Mouse (Mus musculus) WW6 (cell line): Measurements from ENCODE around the gene Rasgrf1.
A peak's percentile ranks its signal among the peaks of the same experiment; 100 is the strongest.

Experiments used
- DNase-seq: peaks from one replicate; pipeline ENCODE4 v3.0.0-alpha.2; 2013; ENCODE audit warnings: low read depth, low spot score

Gene Rasgrf1

DNA sequence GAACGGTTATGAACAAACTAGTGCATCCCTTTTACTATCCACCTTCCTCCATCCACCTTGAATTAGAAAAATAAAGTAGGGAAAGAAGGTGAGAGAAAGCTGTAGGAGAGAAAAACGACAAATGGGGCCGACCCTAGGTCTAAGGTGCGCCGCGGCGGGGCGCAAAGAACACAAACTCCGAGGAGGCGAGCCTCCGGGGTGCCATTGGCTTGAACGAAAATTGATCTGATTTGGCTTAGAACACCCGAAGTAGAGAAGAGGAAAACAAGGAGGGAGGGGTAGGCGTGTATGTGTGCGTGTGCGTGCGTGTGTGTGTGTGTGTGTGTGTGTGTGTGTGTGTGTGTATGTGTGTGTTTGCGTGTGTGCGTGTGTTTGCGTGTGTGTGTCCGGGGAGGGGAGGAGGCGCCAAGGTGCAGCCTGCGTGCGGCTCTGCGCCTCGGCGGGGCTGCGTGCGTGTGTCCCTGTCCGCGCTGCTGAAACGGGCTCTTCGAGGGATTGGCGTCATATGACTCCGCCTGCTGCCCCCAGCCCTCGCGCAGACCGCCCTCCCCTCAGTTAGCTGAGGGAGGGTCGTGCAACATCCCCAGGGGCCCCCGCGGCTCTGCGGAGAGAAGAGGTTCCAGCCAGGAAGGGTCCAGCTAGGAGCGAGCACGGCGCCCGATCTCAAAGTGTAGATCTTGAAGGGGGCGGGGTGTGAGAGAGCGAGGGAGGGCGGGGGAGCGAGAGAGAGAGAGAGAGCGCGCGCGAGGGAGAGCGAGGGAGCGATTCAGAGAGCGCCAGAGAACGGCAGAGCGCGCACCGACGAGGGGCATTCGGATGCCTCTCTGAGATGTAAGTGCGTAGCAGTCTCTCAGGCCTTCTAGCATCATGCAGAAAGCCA is at the start of gene Rasgrf1:
TSS of gene Rasgrf1 (plus strand) at position 778 of the 880 bp plus-strand sequence.
- no peak for DNase-seq

GRCm38 (mm10) chr9:89860145-89860544 is 49.6 kb upstream of the Rasgrf1 start:
- no peak for DNase-seq

- no peak for DNase-seq
Observed at GRCm38 (mm10) chr9:89860584-89860983, 49.1 kb upstream of the Rasgrf1 start.

GRCm38 (mm10) chr9:89867141-89867540 is 42.6 kb upstream of the Rasgrf1 start:
- DNase-seq, result no peak

DNA sequence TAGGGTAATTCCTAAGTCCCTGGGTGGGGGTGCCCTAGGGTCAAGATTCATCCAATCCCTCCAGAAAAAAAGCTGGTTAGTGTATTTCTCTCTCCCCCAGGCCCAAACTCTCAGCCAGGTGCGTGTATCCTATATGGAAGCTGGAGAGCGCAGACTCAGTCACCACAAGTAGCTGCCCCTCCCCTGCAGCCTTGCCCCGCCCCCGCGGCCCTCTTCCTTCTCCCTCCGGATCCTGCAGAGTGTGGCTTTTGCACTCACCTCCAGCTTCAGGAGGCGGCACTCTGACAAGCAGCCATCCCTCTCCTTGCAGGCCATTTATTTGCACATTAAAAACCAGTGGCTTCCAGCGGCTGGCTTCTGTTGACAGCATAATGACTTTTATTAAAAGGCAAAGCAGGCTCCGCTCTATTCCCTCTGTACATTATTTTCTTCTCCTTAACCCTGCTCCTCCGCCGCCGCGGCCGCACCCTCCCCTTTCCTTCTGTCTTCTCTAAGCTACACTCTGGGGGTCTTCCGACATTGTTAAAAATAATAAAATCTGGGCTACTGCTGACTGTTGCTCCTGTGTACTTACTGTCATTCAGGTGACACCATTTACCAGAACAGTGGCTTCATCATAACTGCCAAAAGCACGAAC is 41.5 kb upstream of the Rasgrf1 start:
- peak; percentile 26 for DNase-seq

GRCm38 (mm10) chr9:89869594-89869993 is 40.1 kb upstream of the Rasgrf1 start:
- DNase-seq, result no peak

GRCm38 (mm10) chr9:89870531-89871150 is 39.1 kb upstream of the Rasgrf1 start:
- DNase-seq, result no peak

- DNase-seq, result no peak
Observed at GRCm38 (mm10) chr9:89872137-89872536, 37.6 kb upstream of the Rasgrf1 start.

DNA sequence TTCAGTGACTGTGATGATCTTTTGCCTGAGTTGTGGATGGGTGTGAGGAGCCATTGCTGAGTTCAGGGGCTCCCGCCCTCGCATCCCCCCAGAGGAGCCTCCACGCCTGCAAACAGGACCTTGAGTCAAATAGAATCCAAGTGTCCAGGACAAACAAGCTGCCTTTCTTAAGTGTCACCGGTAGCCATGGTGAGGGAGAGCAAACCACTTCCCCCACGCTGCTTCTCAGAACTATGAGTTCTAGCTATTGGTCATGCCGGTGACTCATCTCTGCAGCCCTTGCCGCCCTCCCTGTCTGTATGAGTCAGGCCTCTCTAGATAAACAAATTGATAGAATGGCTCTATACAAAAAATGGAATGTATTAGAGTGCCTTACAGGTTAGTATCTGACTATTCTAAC is 35.3 kb upstream of the Rasgrf1 start:
- DNase-seq, result no peak

GRCm38 (mm10) chr9:89875551-89875950 is 34.2 kb upstream of the Rasgrf1 start:
- DNase-seq, result no peak

DNA sequence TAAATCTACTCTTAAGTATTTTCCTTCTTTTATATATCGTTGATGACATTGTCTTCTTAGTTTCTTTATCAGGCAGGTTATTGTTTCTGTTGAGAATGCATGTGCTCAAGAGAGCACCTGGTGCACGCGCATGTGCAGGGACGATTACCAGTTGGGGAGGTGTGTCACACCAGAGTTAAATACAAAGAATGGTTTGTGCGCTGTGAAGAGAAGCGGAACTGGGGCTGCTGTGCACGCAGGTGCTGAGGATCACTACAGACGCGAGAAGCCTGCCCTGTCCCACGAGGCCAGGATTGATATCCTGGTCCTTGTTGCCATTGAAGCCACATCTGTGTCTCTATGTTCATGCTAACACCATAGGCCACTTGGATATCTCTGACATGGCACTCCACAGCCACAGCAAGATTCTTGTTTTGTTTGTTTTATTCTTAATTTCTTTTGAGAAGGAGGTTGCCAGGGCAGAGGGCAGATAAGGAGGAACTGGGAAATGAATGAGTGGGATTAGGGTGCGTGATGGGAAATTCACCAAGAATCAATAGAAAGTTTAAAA is 31.2 kb upstream of the Rasgrf1 start:
- DNase-seq, result no peak

- peak; percentile 33 for DNase-seq
Observed at GRCm38 (mm10) chr9:89879574-89879973, 30.1 kb upstream of the Rasgrf1 start.

- DNase-seq, result no peak
Observed at GRCm38 (mm10) chr9:89881552-89881951, 28.2 kb upstream of the Rasgrf1 start.

DNA sequence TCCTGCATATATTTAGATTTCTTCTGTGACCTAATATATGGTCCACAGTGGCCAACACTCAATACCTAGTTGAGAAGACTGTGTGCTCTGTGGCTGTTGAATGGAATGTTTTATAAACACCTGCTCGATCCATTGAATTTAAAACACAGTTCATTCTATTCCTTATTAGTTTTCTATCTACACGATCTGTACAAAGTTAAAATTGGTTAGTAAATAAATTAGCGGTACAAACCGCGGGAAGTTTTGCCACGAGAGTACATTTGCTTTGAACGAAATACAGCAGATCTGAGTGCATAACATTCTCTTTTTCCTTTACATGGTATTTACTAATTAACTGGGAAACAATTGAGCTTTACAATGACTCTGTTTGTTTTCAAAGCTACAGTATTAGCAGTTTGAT is 27.1 kb upstream of the Rasgrf1 start:
- no peak for DNase-seq

DNA sequence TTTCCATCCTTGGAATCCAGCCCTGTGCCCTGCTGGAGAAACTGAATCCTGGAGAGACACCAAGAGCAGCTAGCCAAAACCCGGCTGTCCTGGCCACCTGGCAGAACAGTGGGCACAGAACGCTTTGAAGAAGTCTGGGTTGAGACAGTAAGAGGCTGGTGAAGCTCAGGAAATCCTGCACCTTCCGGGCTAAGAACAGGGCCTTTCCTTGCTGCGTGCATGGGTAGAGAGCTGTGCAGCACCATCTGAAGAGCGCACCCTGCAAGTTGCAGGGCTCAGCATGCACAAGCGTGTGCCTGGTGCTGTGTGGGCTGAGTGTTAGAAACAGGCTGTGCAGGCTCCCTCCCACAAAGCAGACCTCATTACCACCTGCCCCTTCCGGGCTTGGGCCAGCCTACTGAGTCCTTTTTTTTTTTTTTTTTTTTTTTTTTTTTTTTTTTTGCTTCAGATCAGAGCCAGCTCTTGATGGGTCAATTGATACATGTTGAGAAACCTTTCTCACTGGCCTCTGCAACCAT is 23.9 kb upstream of the Rasgrf1 start:
- no peak for DNase-seq

GRCm38 (mm10) chr9:89891534-89892293 is 18.0 kb upstream of the Rasgrf1 start:
- no peak for DNase-seq

DNA sequence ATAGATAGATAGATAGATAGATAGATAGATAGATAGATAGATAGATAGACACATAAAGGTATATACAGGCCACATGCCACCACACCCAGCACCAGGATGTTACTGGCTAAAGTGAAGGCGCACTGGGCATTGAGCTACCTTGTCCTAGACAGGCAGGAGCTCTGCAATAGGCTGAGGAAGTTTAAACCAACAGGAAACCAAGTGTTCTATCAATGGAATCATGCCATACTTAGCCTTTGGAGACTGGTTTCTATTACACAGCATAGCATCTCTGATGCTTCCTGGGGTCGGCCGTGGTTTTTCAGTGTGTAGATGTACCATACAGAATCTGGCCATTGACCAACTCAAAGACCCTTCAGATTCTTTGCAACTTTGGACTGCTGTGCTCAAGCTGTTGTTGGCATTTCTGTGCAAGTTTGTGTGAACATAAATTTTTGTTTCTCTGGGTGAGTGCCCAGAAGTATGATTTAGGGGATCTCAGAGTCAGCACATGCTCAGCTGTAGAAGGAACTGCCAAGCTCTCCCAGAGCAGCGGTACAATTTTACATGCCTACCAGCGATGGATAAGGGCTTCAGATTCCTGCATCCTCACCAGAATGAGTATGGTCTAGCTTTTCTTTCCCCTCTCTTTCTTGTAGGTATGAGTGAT is 17.0 kb upstream of the Rasgrf1 start:
- no peak for DNase-seq

DNA sequence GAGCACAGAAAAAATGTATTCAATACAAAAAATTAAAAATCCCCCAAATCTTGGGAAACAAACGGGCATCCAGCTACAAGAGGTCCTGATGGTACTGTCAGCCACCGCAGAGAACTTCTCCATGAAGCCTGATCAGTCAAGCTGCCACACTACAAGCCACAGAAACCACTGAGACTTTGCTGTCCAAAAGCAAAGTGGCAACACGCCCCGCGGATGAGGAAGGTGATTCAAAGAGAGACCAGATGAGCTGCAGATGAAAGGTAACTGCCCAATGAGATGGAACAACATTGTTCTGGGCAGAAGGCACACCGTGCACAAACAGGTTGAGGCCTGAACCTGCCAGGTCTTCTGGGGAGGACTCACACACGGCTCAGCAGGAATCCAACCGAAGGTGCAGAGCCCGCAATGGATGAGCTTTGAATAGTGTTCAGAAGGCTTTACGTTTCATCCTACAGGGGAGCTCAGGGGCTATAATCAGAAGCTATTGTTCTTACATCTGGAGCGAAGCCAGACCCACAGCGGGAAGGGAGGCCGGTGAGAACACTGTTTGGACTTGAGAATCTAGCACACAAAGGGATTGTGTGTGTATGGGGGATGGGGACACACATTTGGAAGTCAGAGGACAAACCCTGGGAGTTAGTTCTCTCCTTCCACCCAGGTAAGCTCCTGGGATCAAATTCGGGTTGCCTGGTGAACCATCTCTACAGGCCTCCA is 9.4 kb upstream of the Rasgrf1 start:
- no peak for DNase-seq

DNA sequence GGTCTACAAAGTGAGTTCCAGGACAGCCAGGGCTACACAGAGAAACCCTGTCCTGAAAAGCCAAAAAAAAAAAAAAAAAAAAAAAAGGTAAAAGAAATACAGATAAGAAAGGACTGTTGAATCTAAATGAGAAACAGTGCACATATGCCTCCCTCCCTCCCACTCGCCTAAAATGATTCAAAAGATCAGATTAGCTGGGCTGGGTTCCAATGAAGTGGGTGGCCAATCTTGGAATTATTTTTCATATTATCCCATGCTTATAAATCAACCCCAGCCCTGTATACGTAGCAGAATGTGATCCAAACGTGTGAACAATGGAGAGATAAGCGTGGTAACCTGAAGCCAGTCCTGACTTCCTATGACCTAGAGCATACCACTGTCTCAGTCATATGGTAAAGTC is 8.5 kb upstream of the Rasgrf1 start:
- no peak for DNase-seq

GRCm38 (mm10) chr9:89902813-89903212 is 6.9 kb upstream of the Rasgrf1 start:
- DNase-seq, result no peak
